Mouse (Mus musculus): Measurements from ENCODE around the gene Ece1. TPM values are rescaled to one million over a fixed set of nuclear protein-coding genes. Genes with fewer than 3 reads are reported as not detected.

Ece1 gene
- polyA plus RNA-seq, 1 experiment from 2014 or later, result 23.9 TPM

GRCm38 (mm10) chr4:137882663-137883062, 20.6 kb downstream of the Ece1 start:
- Histone ChIP-seq H3K4me3 (replicated peaks) (no peak overlapping the region), H3K4me2 (no peak overlapping the region), H3K4me1 (replicated peaks) (peaks cover 40% of the 10 kb centered on the region), H3K27ac (peak overlapping the region; percentile 77), H3K36me3 (peaks cover 9% of the 10 kb centered on the region; the same call in 1 of the 2 replicates), H3K9me3 (no peaks in the 10 kb centered on the region), H3K9ac (replicated peaks) (no peak overlapping the region), H3K27me3 (no peaks in the 10 kb centered on the region)
- 41% methylated on average over 9 of the region's 9 CpGs for WGBS
- ATAC-seq (ENCODE audit: insufficient number of reproducible peaks, insufficient read depth, low FRiP score, low TSS enrichment, low read depth), result peak; percentile 63; the same call in 1 of the 2 replicates

GRCm38 (mm10) chr4:137883513-137884150, 21.6 kb downstream of the Ece1 start:
- Histone ChIP-seq H3K36me3 (peaks cover 14% of the 10 kb centered on the region; the same call in 1 of the 2 replicates), H3K4me3 (replicated peaks) (no peak overlapping the region), H3K27ac (peak overlapping the region; percentile 77), H3K9ac (replicated peaks) (no peak overlapping the region), H3K4me2 (no peak overlapping the region), H3K9me3 (no peaks in the 10 kb centered on the region), H3K27me3 (no peaks in the 10 kb centered on the region), H3K4me1 (replicated peaks) (peaks cover 31% of the 10 kb centered on the region)
- WGBS, result 89% methylated on average over 8 of the region's 8 CpGs
- ATAC-seq (ENCODE audit: insufficient number of reproducible peaks, insufficient read depth, low FRiP score, low TSS enrichment, low read depth), result no peak

GRCm38 (mm10) chr4:137887337-137887992, 25.4 kb downstream of the Ece1 start:
- ATAC-seq (ENCODE audit: insufficient number of reproducible peaks, insufficient read depth, low FRiP score, low TSS enrichment, low read depth), result no peak
- Histone ChIP-seq H3K4me2 (no peak overlapping the region), H3K4me1 (replicated peaks) (peaks cover 37% of the 10 kb centered on the region), H3K9ac (replicated peaks) (no peak overlapping the region), H3K27ac (no peak overlapping the region), H3K9me3 (no peaks in the 10 kb centered on the region), H3K27me3 (no peaks in the 10 kb centered on the region), H3K36me3 (0 out of 2 replicates have a peak, but pooled peaks cover 6% of the 10 kb centered on the region), H3K4me3 (replicated peaks) (no peak overlapping the region)
- WGBS, result 85% methylated on average over 10 of the region's 10 CpGs

- no peaks in the 10 kb centered on the region for H3K9me3 ChIP-seq
These were observed 26.0 kb downstream of the Ece1 start for GRCm38 (mm10) chr4:137887993-137888388.

GRCm38 (mm10) chr4:137890596-137890995, 28.6 kb downstream of the Ece1 start:
- ATAC-seq (ENCODE audit: insufficient number of reproducible peaks, insufficient read depth, low FRiP score, low TSS enrichment, low read depth), result no peak
- H3K4me1 ChIP-seq (replicated peaks), result peaks cover 36% of the 10 kb centered on the region
- H3K27ac ChIP-seq, result no peak overlapping the region
- WGBS, result 82% methylated on average over 4 of the region's 4 CpGs
- 0 out of 2 replicates have a peak, but pooled peaks cover 6% of the 10 kb centered on the region for H3K36me3 ChIP-seq
- no peak overlapping the region for H3K4me2 ChIP-seq
- no peaks in the 10 kb centered on the region for H3K27me3 ChIP-seq
- H3K9me3 ChIP-seq, result no peaks in the 10 kb centered on the region
- no peak overlapping the region for H3K4me3 ChIP-seq (replicated peaks)
- H3K9ac ChIP-seq (replicated peaks), result no peak overlapping the region

More at GRCm38 (mm10) chr4:137887993-137888388, 26.0 kb downstream of the Ece1 start:
- Histone ChIP-seq H3K36me3 (0 out of 2 replicates have a peak, but pooled peaks cover 6% of the 10 kb centered on the region), H3K9ac (replicated peaks) (no peak overlapping the region), H3K4me3 (replicated peaks) (no peak overlapping the region), H3K4me2 (no peak overlapping the region), H3K4me1 (replicated peaks) (peaks cover 37% of the 10 kb centered on the region), H3K27me3 (no peaks in the 10 kb centered on the region), H3K27ac (no peak overlapping the region)
- no peak for ATAC-seq (ENCODE audit: insufficient number of reproducible peaks, insufficient read depth, low FRiP score, low TSS enrichment, low read depth)
- WGBS, result 75% methylated on average over 8 of the region's 8 CpGs

GRCm38 (mm10) chr4:137891553-137892145, 29.6 kb downstream of the Ece1 start:
- no peak overlapping the region for H3K4me2 ChIP-seq
- H3K4me3 ChIP-seq (replicated peaks), result no peak overlapping the region
- no peak overlapping the region for H3K9ac ChIP-seq (replicated peaks)
- ATAC-seq (ENCODE audit: insufficient number of reproducible peaks, insufficient read depth, low FRiP score, low TSS enrichment, low read depth), result no peak
- 6% methylated on average over 4 of the region's 4 CpGs for WGBS
- H3K36me3 ChIP-seq, result 0 out of 2 replicates have a peak, but pooled peaks cover 6% of the 10 kb centered on the region
- no peaks in the 10 kb centered on the region for H3K9me3 ChIP-seq
- H3K27me3 ChIP-seq, result no peaks in the 10 kb centered on the region
- peaks cover 47% of the 10 kb centered on the region for H3K4me1 ChIP-seq (replicated peaks)
- H3K27ac ChIP-seq, result peak overlapping the region; percentile 88; the same call in 1 of the 2 replicates

- peak overlapping the region; percentile 36 for H3K4me2 ChIP-seq
- H3K9ac ChIP-seq (replicated peaks), result no peak overlapping the region
- H3K27me3 ChIP-seq, result no peaks in the 10 kb centered on the region
- H3K36me3 ChIP-seq, result 0 out of 2 replicates have a peak, but pooled peaks cover 4% of the 10 kb centered on the region
- peak overlapping the region; percentile 88 for H3K27ac ChIP-seq
- no peaks in the 10 kb centered on the region for H3K9me3 ChIP-seq
- H3K4me1 ChIP-seq (replicated peaks), result peaks cover 58% of the 10 kb centered on the region
- ATAC-seq (ENCODE audit: insufficient number of reproducible peaks, insufficient read depth, low FRiP score, low TSS enrichment, low read depth), result peak; percentile 63
- H3K4me3 ChIP-seq (replicated peaks), result no peak overlapping the region
- WGBS, result 13% methylated on average over 11 of the region's 11 CpGs
These were observed 30.7 kb downstream of the Ece1 start for GRCm38 (mm10) chr4:137892713-137893242.

- peaks cover 62% of the 10 kb centered on the region for H3K4me1 ChIP-seq (replicated peaks)
- WGBS, result 49% methylated on average over 12 of the region's 12 CpGs
- H3K9me3 ChIP-seq, result no peaks in the 10 kb centered on the region
- H3K4me2 ChIP-seq, result no peak overlapping the region
- ATAC-seq (ENCODE audit: insufficient number of reproducible peaks, insufficient read depth, low FRiP score, low TSS enrichment, low read depth), result no peak
- no peaks in the 10 kb centered on the region for H3K27me3 ChIP-seq
- H3K9ac ChIP-seq (replicated peaks), result peak overlapping the region; percentile 34; the same call in 1 of the 2 replicates
- H3K4me3 ChIP-seq (replicated peaks), result no peak overlapping the region
- H3K27ac ChIP-seq, result peak overlapping the region; percentile 80
- H3K36me3 ChIP-seq, result no peaks in the 10 kb centered on the region
These were observed 34.7 kb downstream of the Ece1 start for GRCm38 (mm10) chr4:137896612-137897297.

- H3K4me2 ChIP-seq, result no peak overlapping the region; the same call in 1 of the 2 replicates
- H3K27me3 ChIP-seq, result no peaks in the 10 kb centered on the region
- WGBS, result 10% methylated on average over 8 of the region's 8 CpGs
- peak overlapping the region; percentile 80 for H3K27ac ChIP-seq
- peaks cover 57% of the 10 kb centered on the region for H3K4me1 ChIP-seq (replicated peaks)
- no peak overlapping the region for H3K4me3 ChIP-seq (replicated peaks)
- peak overlapping the region; percentile 34; the same call in 1 of the 2 replicates for H3K9ac ChIP-seq (replicated peaks)
- H3K36me3 ChIP-seq, result no peaks in the 10 kb centered on the region
- no peak; the same call in 1 of the 2 replicates for ATAC-seq (ENCODE audit: insufficient number of reproducible peaks, insufficient read depth, low FRiP score, low TSS enrichment, low read depth)
- H3K9me3 ChIP-seq, result no peaks in the 10 kb centered on the region
These were observed 35.2 kb downstream of the Ece1 start for GRCm38 (mm10) chr4:137897298-137897612.

GRCm38 (mm10) chr4:137898490-137898889, 36.5 kb downstream of the Ece1 start:
- no peak overlapping the region for H3K4me2 ChIP-seq
- no peak overlapping the region for H3K9ac ChIP-seq (replicated peaks)
- no peaks in the 10 kb centered on the region for H3K36me3 ChIP-seq
- no peaks in the 10 kb centered on the region for H3K9me3 ChIP-seq
- H3K4me1 ChIP-seq (replicated peaks), result peaks cover 57% of the 10 kb centered on the region
- no peak overlapping the region for H3K27ac ChIP-seq
- ATAC-seq (ENCODE audit: insufficient number of reproducible peaks, insufficient read depth, low FRiP score, low TSS enrichment, low read depth), result no peak
- no peak overlapping the region for H3K4me3 ChIP-seq (replicated peaks)
- H3K27me3 ChIP-seq, result no peaks in the 10 kb centered on the region
- 81% methylated on average over 7 of the region's 7 CpGs for WGBS

GRCm38 (mm10) chr4:137902268-137902667, 40.2 kb downstream of the Ece1 start:
- Histone ChIP-seq H3K4me1 (replicated peaks) (peaks cover 49% of the 10 kb centered on the region), H3K27ac (no peak overlapping the region), H3K4me3 (replicated peaks) (no peak overlapping the region), H3K27me3 (no peaks in the 10 kb centered on the region), H3K9ac (replicated peaks) (no peak overlapping the region), H3K4me2 (no peak overlapping the region), H3K36me3 (no peaks in the 10 kb centered on the region), H3K9me3 (no peaks in the 10 kb centered on the region)
- 75% methylated on average over 13 of the region's 13 CpGs for WGBS
- ATAC-seq (ENCODE audit: insufficient number of reproducible peaks, insufficient read depth, low FRiP score, low TSS enrichment, low read depth), result no peak

Data from limb, embryonic 12.5 days (tissue).